Mouse (Mus musculus) liver, adult 2 months (tissue): ENCODE results near the gene Hlf. TPM values are rescaled to one million over a fixed set of nuclear protein-coding genes. Genes with fewer than 3 reads are reported as not detected.

ENCODE experiments used
- DNase-seq: peaks from one replicate; pipeline ENCODE4 v3.0.0-alpha.2; 2011; ENCODE audit warnings: low read depth, low spot score; ENCODE audit errors: extremely low read depth
- H3K27ac ChIP-seq: fragments of 200-500 bp; replicated peaks from 2 replicates; pipeline ENCODE4 v1.5.1; 2012; ENCODE audit warnings: low read depth, mild to moderate bottlenecking, control low read depth, inconsistent platforms, low read length; ENCODE audit not compliant: insufficient read depth
- H3K27me3 ChIP-seq: fragments of 200-500 bp; 2 replicates; pipeline ENCODE4 v1.6.1; 2012; ENCODE audit warnings: mild to moderate bottlenecking, moderate library complexity, low read length, inconsistent platforms; ENCODE audit not compliant: control insufficient read depth, insufficient read depth
- H3K36me3 ChIP-seq: fragments of 200-500 bp; 2 replicates; pipeline ENCODE4 v1.6.1; 2012; ENCODE audit warnings: low read length, inconsistent platforms; ENCODE audit not compliant: control insufficient read depth, insufficient read depth
- H3K4me1 ChIP-seq: fragments of 200-500 bp; 2 replicates; pipeline ENCODE4 v1.6.1; 2011; ENCODE audit warnings: low read length; ENCODE audit not compliant: control insufficient read depth, insufficient read depth
- H3K4me3 ChIP-seq: fragments of 200-500 bp; 2 replicates; pipeline ENCODE4 v1.5.1; 2011; ENCODE audit warnings: low read depth, mild to moderate bottlenecking, control low read depth, low read length, moderate library complexity; ENCODE audit not compliant: insufficient read depth
- H3K79me2 ChIP-seq: fragments of 200-500 bp; 2 replicates; pipeline ENCODE4 v1.6.1; 2012; ENCODE audit warnings: inconsistent platforms, mild to moderate bottlenecking, low read length, moderate library complexity; ENCODE audit not compliant: control insufficient read depth, insufficient read depth
- H3K9ac ChIP-seq: fragments of 200-500 bp; 2 replicates; pipeline ENCODE4 v1.6.1; 2012; ENCODE audit warnings: low read depth, mild to moderate bottlenecking, control low read depth, inconsistent platforms, low read length
- CTCF ChIP-seq: fragments of 200-500 bp; IDR thresholded peaks from 2 replicates; pipeline ENCODE4 v1.5.1; 2011; ENCODE audit warnings: low read depth, low read length, control low read depth
- POLR2A ChIP-seq: fragments of 200-500 bp; IDR thresholded peaks from 2 replicates; pipeline ENCODE4 v1.6.1; 2011; ENCODE audit warnings: low read length, control low read depth; ENCODE audit not compliant: insufficient read depth; ENCODE audit errors: extremely low read depth
- WGBS: fragments of 180-500 bp; shearing (Covaris S2); methylation state at CpG from one replicate; pipeline ENCODE4 v1.1.7; 2018; 5-methylcytosine and 5-hydroxymethylcytosine counted together
- polyA plus RNA-seq: library from polyadenylated mRNA; depleted of rRNA; stranded (reverse); fragments of >200 nt; gene quantifications from 2 replicates; pipeline ENCODE4 v1.2.3, GENCODE M21; 2012
- total RNA-seq: library from RNA; depleted of rRNA; stranded (reverse); fragments of >200 nt; gene quantifications from 2 replicates; pipeline ENCODE4 v1.2.3, GENCODE M21; 2014

The Hlf gene
- total and polyA plus RNA-seq, 2 experiments: 12.1 to 18.3 TPM

- Histone ChIP-seq H3K79me2 (no peaks in the 10 kb centered on the region), H3K4me1 (peaks cover 3% of the 10 kb centered on the region; the same call in 1 of the 2 replicates), H3K36me3 (no peaks in the 10 kb centered on the region), H3K27me3 (no peaks in the 10 kb centered on the region), H3K27ac (no peak overlapping the region), H3K9ac (no peak overlapping the region), H3K4me3 (no peak overlapping the region)
- no peak for DNase-seq
- TF ChIP-seq CTCF (no peak), POLR2A (no peak)
- WGBS: 97% methylated on average over 5 of the region's 5 CpGs
Measured at GRCm38 (mm10) chr11:90326146-90326545, 64.5 kb downstream of the Hlf start.

- Histone ChIP-seq H3K27me3 (no peaks in the 10 kb centered on the region), H3K9ac (no peak overlapping the region), H3K79me2 (no peaks in the 10 kb centered on the region), H3K27ac (no peak overlapping the region), H3K4me1 (peaks cover 3% of the 10 kb centered on the region; the same call in 1 of the 2 replicates), H3K4me3 (no peak overlapping the region), H3K36me3 (no peaks in the 10 kb centered on the region)
- WGBS: 88% methylated on average over 3 of the region's 3 CpGs
- TF ChIP-seq POLR2A (no peak), CTCF (no peak)
- DNase-seq: no peak
Measured at GRCm38 (mm10) chr11:90324597-90324996, 66.1 kb downstream of the Hlf start.

- Histone ChIP-seq H3K27ac (no peak overlapping the region), H3K4me3 (no peak overlapping the region), H3K27me3 (no peaks in the 10 kb centered on the region), H3K36me3 (no peaks in the 10 kb centered on the region), H3K9ac (no peak overlapping the region), H3K4me1 (peaks cover 7% of the 10 kb centered on the region; the same call in 1 of the 2 replicates), H3K79me2 (no peaks in the 10 kb centered on the region)
- TF ChIP-seq CTCF: no peak
- TF ChIP-seq POLR2A: no peak
- no peak for DNase-seq
- WGBS: 64% methylated on average over 7 of the region's 7 CpGs
Measured at GRCm38 (mm10) chr11:90320922-90321321, 69.8 kb downstream of the Hlf start.

DNA sequence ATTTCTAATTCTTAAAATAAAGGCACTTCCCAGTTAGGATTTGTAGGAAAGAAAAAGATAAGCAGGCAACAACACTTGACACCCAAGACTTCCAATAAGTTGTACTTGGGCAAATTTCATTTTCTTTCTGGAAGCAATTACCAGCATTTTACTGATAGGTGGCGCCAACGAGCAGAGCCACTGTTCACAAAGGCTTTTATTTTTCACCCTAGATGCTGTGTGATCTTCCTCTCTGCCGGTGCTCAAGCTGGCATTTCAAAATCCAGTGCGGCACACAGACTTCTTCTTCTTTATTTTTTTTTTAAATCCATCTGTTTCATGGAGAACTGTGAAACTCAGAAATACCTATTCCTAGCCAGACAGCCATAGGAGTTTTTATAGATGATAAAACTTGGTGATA lies 73.2 kb downstream of the Hlf start:
- no peaks in the 10 kb centered on the region for H3K27me3 ChIP-seq
- no peak overlapping the region for H3K4me3 ChIP-seq
- peak; percentile 43 for TF ChIP-seq CTCF
- TF ChIP-seq POLR2A: no peak
- H3K9ac ChIP-seq: no peak overlapping the region
- peak; percentile 51 for DNase-seq
- 4% methylated on average over 4 of the region's 4 CpGs for whole genome bisulfite sequencing
- H3K79me2 ChIP-seq: no peaks in the 10 kb centered on the region
- H3K4me1 ChIP-seq: peaks cover 7% of the 10 kb centered on the region; the same call in 1 of the 2 replicates
- H3K36me3 ChIP-seq: no peaks in the 10 kb centered on the region
- no peak overlapping the region for H3K27ac ChIP-seq

DNA sequence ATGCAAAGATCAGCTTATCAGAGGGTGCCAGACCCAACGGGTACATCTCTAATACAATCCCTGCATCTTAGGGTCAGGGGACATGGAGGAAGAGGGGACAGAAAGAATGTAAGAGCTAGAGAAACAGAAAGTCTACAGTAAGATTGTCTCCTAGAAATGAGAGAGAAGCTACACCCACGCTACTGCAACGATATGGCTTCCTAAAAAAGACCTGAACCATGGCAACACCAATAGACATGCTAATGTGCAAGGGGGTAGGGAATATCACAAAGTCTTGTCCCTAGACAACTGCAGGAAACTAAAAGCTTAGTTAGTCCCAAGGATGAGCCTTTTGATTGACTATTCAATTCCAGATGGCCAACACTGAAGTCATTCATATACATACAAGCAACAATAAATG lies 76.1 kb downstream of the Hlf start:
- Histone ChIP-seq H3K27ac (no peak overlapping the region), H3K27me3 (no peaks in the 10 kb centered on the region), H3K9ac (no peak overlapping the region), H3K4me3 (no peak overlapping the region), H3K79me2 (no peaks in the 10 kb centered on the region), H3K4me1 (peaks cover 4% of the 10 kb centered on the region; the same call in 1 of the 2 replicates), H3K36me3 (no peaks in the 10 kb centered on the region)
- no peak for DNase-seq
- 86% methylated on average over 3 of the region's 3 CpGs for WGBS
- TF ChIP-seq POLR2A: no peak
- no peak for TF ChIP-seq CTCF

DNA sequence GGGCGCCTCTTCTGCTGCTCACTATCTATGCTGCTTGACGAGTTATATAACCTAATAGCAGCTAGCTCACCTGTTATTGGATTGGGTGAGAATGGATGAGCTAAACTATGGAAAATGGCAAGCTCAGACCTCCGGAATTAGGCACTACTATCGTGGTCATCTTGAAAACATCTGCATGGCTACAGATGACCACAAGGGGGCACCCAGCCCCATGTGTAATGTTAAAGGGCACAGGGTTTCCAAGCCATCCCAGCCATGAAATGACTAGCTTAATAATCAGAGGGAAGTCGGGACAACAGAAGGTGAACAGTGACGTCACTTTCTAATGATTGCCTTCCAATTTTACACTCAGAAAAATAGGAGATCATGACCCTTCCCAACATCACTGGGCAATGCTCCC lies 83.7 kb downstream of the Hlf start:
- no peak for TF ChIP-seq POLR2A
- peak; percentile 71; the same call in 1 of the 2 replicates for TF ChIP-seq CTCF
- WGBS: 35% methylated on average over 6 of the region's 6 CpGs
- no peak overlapping the region for H3K4me3 ChIP-seq

More for the DNA sequence above, 83.7 kb downstream of the Hlf start:
- no peaks in the 10 kb centered on the region for H3K27me3 ChIP-seq
- DNase-seq: peak; percentile 51
- H3K27ac ChIP-seq: no peak overlapping the region
- no peaks in the 10 kb centered on the region for H3K36me3 ChIP-seq
- H3K79me2 ChIP-seq: no peaks in the 10 kb centered on the region
- H3K4me1 ChIP-seq: no peaks in the 10 kb centered on the region
- no peak overlapping the region for H3K9ac ChIP-seq
